Mouse (Mus musculus) spleen, adult 2 months (tissue): Measurements from ENCODE around the gene Sdhb. TPM values are rescaled to one million over a fixed set of nuclear protein-coding genes. Genes with fewer than 3 reads are reported as not detected.

Experiments
- DNase-seq, 2 experiments: peaks; one replicate each; pipeline versions ENCODE4 v3.0.0 to v3.0.0-alpha.2; 2012 to 2021; ENCODE audit warnings: low spot score in 2 of 2, low read depth in 1 of 2
- H3K27ac ChIP-seq: fragments of 200-500 bp; 2 replicates; pipeline ENCODE4 v1.5.1; 2012; ENCODE audit warnings: low read length, inconsistent platforms; ENCODE audit not compliant: insufficient read depth
- H3K27me3 ChIP-seq: fragments of 200-500 bp; 2 replicates; pipeline ENCODE4 v1.6.1; 2012; ENCODE audit warnings: mild to moderate bottlenecking, moderate library complexity, low read length, inconsistent platforms; ENCODE audit not compliant: control insufficient read depth, insufficient read depth
- H3K36me3 ChIP-seq: fragments of 200-500 bp; 2 replicates; pipeline ENCODE4 v1.6.1; 2012; ENCODE audit warnings: mild to moderate bottlenecking, low read length, inconsistent platforms; ENCODE audit not compliant: control insufficient read depth, insufficient read depth
- H3K4me1 ChIP-seq: fragments of 200-500 bp; 2 replicates; pipeline ENCODE4 v1.6.1; 2011; ENCODE audit warnings: inconsistent platforms; ENCODE audit not compliant: control insufficient read depth, insufficient read depth, insufficient read length
- H3K4me3 ChIP-seq: fragments of 200-500 bp; 2 replicates; pipeline ENCODE4 v1.5.1; 2011; ENCODE audit warnings: mild to moderate bottlenecking, inconsistent platforms; ENCODE audit not compliant: insufficient read depth, insufficient read length; ENCODE audit errors: extremely low read depth
- CTCF ChIP-seq: fragments of 200-500 bp; IDR thresholded peaks from 2 replicates; pipeline ENCODE4 v1.5.1; 2011; ENCODE audit warnings: mild to moderate bottlenecking, inconsistent platforms; ENCODE audit not compliant: insufficient read depth, insufficient read length, insufficient replicate concordance; ENCODE audit errors: extremely low read depth
- POLR2A ChIP-seq: fragments of 200-500 bp; IDR thresholded peaks from 2 replicates; pipeline ENCODE4 v1.6.1; 2011; ENCODE audit warnings: low read depth, low read length, inconsistent platforms
- WGBS: fragments of 180-500 bp; shearing (Covaris S2); methylation state at CpG from one replicate; pipeline ENCODE4 v1.1.7; 2018; 5-methylcytosine and 5-hydroxymethylcytosine counted together
- polyA plus RNA-seq: library from polyadenylated mRNA; depleted of rRNA; stranded (reverse); fragments of >200 nt; gene quantifications from 2 replicates; pipeline ENCODE4 v1.2.3, GENCODE M21; 2012

Sdhb gene
- polyA plus RNA-seq, 1 experiment = 66.0 TPM

- WGBS = 33% methylated on average over 7 of the region's 7 CpGs
- Histone ChIP-seq H3K27me3 (0 out of 2 replicates have a peak, but pooled peaks cover 5% of the 10 kb centered on the region), H3K4me3 (peak within 1 kb of the TSS; percentile 4; the same call in 1 of the 2 replicates), H3K4me1 (peaks cover 4% of the 10 kb centered on the region; the same call in 1 of the 2 replicates), H3K27ac (no peak within 1 kb of the TSS), H3K36me3 (peaks cover 20% of the 10 kb centered on the region)
- TF ChIP-seq CTCF = no peak
- TF ChIP-seq POLR2A = no peak
- no peak for DNase-seq
Observed at GRCm38 (mm10) chr4:141010118-141010517, 49.1 kb downstream of the Sdhb start, which contains the start of gene Mfap2. Gene Mfap2 (plus strand): TSS chr4:141010418.

DNA sequence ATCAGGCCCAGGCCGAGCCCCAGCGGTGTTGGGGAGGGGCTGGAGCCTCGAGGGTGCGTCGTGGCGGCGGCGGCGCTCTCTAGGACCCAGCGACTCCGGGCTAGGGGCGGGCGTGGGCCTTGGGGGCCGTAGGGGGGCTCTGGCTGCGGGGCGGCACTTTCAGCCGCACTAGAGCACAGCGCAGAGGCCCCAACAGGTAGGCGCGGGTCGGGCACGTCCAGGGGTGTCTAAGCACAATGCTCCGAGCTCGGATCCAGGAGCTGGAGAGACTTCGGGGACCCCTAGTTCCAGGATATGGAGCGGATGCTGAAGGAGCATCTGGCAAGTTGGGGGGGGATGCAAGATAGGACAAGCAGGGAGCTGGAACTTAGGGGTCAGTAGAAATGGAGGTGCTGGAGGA is 49.5 kb downstream of the Sdhb start:
- Histone ChIP-seq H3K4me1 (peaks cover 4% of the 10 kb centered on the region; the same call in 1 of the 2 replicates), H3K4me3 (peak overlapping the region; percentile 4; the same call in 1 of the 2 replicates), H3K27ac (no peak overlapping the region), H3K27me3 (0 out of 2 replicates have a peak, but pooled peaks cover 5% of the 10 kb centered on the region), H3K36me3 (peaks cover 18% of the 10 kb centered on the region)
- no peak for DNase-seq
- TF ChIP-seq CTCF = no peak
- TF ChIP-seq POLR2A = no peak
- 3% methylated on average over 26 of the region's 26 CpGs for WGBS

GRCm38 (mm10) chr4:141010941-141011429 is 50.0 kb downstream of the Sdhb start:
- Histone ChIP-seq H3K4me1 (peaks cover 4% of the 10 kb centered on the region; the same call in 1 of the 2 replicates), H3K27ac (no peak overlapping the region), H3K36me3 (peaks cover 14% of the 10 kb centered on the region), H3K27me3 (0 out of 2 replicates have a peak, but pooled peaks cover 5% of the 10 kb centered on the region), H3K4me3 (no peak overlapping the region)
- no peak for DNase-seq
- TF ChIP-seq POLR2A (no peak), CTCF (no peak)
- WGBS = 24% methylated on average over 17 of the region's 17 CpGs

DNA sequence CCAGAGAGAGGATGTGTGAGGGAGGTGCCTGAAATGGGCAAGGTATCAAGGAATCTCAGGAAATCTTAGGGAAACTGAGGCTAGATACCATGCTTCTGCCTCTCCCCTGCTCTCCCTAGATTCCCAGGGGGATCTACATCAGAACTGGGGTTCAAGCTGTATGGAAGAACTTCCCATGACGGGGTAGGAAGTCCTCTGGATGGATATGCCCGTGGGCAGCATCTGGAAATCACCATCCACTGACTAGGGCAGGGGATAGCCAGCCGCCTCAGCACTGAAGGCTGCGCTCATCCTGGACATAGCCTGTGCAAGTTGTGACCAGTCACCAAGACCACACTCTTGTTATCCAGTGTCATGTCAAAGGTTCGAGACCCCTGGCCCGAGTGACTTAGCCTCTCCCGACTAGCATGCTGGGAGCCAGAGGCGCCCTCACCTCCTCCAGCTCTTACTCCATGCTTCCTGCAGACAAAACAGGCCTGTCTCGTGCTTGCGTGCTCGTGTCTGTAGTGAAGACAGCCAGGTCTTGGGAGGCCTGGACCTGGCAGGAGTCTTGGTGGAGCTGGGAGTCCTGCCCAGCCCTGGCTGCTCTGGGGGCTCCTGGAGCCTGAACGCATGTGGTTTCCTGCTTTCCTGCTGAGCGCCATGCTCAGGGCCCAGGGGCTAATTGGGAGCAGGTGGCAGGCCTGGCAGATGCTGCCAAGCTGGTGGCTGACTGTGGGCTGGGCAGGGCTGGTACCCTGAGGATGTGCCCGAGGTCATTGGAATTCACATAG is 50.7 kb downstream of the Sdhb start:
- 71% methylated on average over 14 of the region's 14 CpGs for whole genome bisulfite sequencing
- Histone ChIP-seq H3K27ac (no peak overlapping the region), H3K27me3 (0 out of 2 replicates have a peak, but pooled peaks cover 5% of the 10 kb centered on the region), H3K4me1 (peaks cover 4% of the 10 kb centered on the region; the same call in 1 of the 2 replicates), H3K4me3 (no peak overlapping the region), H3K36me3 (peaks cover 6% of the 10 kb centered on the region)
- TF ChIP-seq POLR2A = no peak
- TF ChIP-seq CTCF = no peak
- no peak for DNase-seq

- Histone ChIP-seq H3K4me1 (peaks cover 4% of the 10 kb centered on the region; the same call in 1 of the 2 replicates), H3K27me3 (0 out of 2 replicates have a peak, but pooled peaks cover 5% of the 10 kb centered on the region), H3K27ac (no peak overlapping the region), H3K36me3 (peaks cover 2% of the 10 kb centered on the region; the same call in 1 of the 2 replicates), H3K4me3 (no peak overlapping the region)
- no peak for TF ChIP-seq POLR2A
- TF ChIP-seq CTCF = no peak
- DNase-seq = no peak
- whole genome bisulfite sequencing = 86% methylated on average over 10 of the region's 10 CpGs
Observed at GRCm38 (mm10) chr4:141012558-141012957, 51.6 kb downstream of the Sdhb start.

GRCm38 (mm10) chr4:141014114-141014513 is 53.1 kb downstream of the Sdhb start:
- TF ChIP-seq POLR2A (no peak), CTCF (no peak)
- 82% methylated on average over 8 of the region's 8 CpGs for WGBS
- Histone ChIP-seq H3K27me3 (0 out of 2 replicates have a peak, but pooled peaks cover 5% of the 10 kb centered on the region), H3K4me3 (no peak overlapping the region), H3K4me1 (peaks cover 4% of the 10 kb centered on the region; the same call in 1 of the 2 replicates), H3K36me3 (no peaks in the 10 kb centered on the region), H3K27ac (no peak overlapping the region)
- no peak for DNase-seq
